Mouse (Mus musculus) stomach, postnatal 0 days (tissue): ENCODE results near the gene Parp1.

Experiments
- CTCF ChIP-seq: IDR thresholded peaks from 2 replicates; pipeline ENCODE4 v1.5.1; 2016; ENCODE audit warnings: antibody characterized with exemption, low read depth, mild to moderate bottlenecking, moderate library complexity
- EP300 ChIP-seq: optimal IDR thresholded peaks from 2 replicates; pipeline ENCODE3; 2016; ENCODE audit warnings: antibody characterized with exemption

GRCm38 (mm10) chr1:180568248-180568647 is 476 bp upstream of the Parp1 start:
- TF ChIP-seq CTCF (no peak), EP300 (no peak)
